Mouse (Mus musculus) cerebellum, adult (tissue): ENCODE results near the gene Ttll5.

ENCODE experiments used
- ATAC-seq: cut with Nextera tagmentation; 2 replicates; pipeline ENCODE4 v1.9.2; 2017; ENCODE audit warnings: mild to moderate bottlenecking, moderate library complexity, mixed read lengths; ENCODE audit not compliant: insufficient number of reproducible peaks, low FRiP score, low TSS enrichment

Ttll5 gene

GRCm38 (mm10) chr12:86078553-86079201 lies 254.2 kb downstream of the Ttll5 start, which contains the start of gene Tgfb3:
Tgfb3 (minus strand) TSS chr12:86079041.
- ATAC-seq, result no peak

DNA sequence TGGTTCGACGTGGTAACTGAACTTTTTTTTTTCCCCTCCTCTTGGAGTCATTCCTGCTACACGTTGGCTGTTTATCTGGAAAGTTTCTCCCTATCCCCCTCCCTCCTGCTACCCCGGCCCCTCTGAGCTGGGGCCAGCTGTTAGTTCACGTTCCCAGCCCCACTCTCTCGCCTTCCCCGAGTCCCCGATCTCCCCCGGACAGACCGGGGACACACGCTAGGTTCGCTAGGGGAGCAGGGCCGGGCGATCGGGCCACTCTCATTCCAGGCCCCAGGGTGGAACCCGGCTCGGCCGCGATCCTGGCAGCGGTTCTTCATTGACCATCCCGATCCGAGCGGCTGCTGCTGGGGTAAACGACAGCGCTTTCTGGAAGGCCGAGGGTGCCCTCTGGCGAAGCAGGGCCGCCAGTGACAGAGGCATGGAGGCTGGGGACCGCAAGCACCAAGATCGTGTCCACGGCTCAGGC lies 254.8 kb downstream of the Ttll5 start:
- ATAC-seq, result peak; percentile 72

DNA sequence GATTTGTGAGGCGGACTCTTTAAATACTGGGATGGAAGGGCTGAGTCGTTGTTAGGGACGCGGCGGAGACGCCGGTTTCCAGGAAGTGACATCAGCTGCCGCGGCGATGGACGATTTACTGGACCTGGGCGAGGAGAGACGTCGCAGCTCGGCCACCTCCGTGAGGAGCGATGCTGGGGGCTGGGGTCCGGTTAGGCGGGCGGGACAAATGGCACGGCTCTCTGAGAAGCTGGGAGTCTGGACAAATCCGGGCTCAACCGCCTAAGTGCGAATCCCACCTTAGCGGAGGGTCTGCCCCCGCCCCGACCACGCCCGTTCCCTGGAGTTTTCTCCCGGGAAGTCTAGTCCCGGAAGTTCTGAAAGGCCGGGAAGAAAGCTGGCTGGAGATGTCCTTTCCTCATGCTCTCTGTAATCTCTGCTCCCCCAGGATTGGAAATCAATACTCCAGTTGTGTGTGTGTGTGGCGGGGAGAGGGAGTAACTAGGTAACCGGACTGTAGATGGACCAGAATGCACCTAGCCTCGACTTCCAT lies 258.1 kb downstream of the Ttll5 start, which contains the start of gene Ift43:
Gene Ift43, plus strand, starts transcription at position 61 of the 532 bp plus-strand sequence.
- ATAC-seq, result peak; percentile 65; the same call in 1 of the 2 replicates

GRCm38 (mm10) chr12:86085873-86086272 lies 261.4 kb downstream of the Ttll5 start:
- no peak for ATAC-seq

DNA sequence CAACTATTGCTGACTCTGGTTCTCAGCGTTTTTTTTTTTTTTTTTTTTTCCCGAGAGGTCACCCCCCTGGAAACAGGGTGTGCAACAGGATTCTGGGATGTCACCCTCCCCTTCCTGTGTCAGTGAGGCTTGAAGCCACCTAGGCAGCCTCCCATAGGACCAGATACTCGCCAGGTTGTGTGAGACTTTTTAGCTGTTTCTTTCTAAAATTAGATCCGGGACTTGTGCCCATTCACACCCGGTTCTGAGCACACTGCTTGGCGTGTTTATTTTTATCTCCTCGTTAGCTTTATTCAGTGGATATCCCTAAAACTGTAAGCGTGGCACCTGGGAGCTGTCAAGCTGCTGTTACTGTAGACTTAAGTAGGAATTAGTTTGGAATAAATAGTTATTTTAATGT lies 262.1 kb downstream of the Ttll5 start:
- no peak for ATAC-seq

GRCm38 (mm10) chr12:86088042-86088441 lies 263.6 kb downstream of the Ttll5 start:
- ATAC-seq, result no peak

- no peak for ATAC-seq
Observed at GRCm38 (mm10) chr12:86090764-86091163, 266.3 kb downstream of the Ttll5 start.

DNA sequence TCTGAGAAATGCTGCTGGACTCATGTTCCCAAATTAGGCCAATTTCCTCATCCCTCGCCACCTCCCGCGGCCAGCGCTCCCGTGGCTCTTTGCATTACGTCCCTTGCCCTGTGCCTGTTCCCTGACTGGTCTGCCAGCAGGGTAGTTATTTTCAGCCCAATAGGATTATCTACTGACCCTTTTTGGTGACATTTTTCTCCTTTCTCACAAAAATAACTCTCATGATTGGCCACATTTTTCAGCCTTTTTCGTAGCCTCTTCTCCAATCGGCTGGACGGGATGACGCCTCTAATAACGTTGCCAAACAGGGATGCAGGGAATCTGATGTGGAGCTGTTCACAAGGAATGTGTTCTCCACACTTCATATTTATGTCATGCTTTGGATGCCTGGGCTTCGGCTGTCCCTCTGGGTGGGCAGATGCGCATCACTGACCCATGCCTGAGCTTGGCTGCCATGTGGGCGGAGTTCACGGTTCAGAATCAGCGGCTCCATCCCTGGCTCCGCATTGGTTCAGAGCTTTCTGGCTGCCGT lies 267.2 kb downstream of the Ttll5 start:
- ATAC-seq, result peak; percentile 63

DNA sequence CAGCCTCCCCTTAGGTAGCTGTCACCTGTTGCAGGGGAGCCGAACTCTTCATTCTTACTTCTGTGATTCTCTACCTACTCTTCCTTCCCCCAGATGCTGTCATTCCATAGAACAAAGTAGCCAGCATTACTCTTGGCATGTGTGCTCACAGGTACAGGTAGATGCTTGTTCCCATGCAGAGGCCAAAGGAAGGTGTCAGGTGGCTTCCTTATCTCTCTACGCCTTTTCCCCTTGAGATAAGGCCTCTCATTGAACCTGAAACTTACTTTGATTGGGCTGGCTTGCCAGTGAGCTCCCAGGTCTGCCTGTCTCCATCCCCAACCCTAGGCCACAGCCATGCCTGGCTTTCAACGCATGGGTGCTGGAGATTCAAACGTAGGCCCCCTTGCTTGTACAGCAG lies 269.6 kb downstream of the Ttll5 start:
- ATAC-seq, result no peak

GRCm38 (mm10) chr12:86095806-86096205 lies 271.3 kb downstream of the Ttll5 start:
- ATAC-seq, result no peak

DNA sequence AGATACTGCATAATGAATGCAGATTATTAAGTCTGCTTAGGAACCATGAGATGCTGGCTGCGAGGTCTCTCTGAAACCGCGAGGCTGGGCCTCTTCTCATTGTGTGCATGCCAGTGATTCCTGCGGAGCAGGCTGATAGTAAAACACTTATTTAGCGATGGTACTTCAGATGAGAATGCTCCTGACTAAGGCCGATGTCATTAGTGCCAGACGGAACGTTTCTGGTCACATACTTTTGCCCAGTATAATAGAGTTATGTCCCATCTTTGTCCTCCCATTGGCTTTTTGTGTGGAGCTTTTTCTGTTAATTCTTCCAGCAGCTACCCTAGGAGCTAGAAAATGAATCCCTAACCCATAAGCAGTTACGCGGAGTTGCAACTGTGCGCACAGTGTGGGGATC lies 273.3 kb downstream of the Ttll5 start:
- ATAC-seq, result no peak

DNA sequence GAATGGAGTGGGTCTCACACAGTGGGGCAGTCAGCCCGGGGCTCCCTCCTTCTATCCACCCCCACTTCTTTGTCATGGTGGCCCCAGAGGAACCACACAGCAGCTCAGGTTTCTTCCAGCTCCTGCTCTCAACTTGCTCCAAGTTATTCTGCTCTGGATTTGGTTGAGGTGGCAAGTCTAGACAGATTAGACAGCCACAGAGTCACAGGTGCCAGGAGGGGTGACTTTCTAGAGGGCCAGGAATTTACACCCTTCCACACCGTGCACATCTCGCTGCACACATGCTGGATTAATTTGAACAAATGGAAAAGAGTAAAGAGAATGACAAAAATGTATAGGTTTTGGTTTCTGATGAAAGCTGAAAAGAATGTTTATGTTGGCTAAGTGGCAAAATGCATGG lies 276.3 kb downstream of the Ttll5 start:
- ATAC-seq, result no peak

- ATAC-seq, result no peak
Observed at GRCm38 (mm10) chr12:86102686-86103085, 278.2 kb downstream of the Ttll5 start.

DNA sequence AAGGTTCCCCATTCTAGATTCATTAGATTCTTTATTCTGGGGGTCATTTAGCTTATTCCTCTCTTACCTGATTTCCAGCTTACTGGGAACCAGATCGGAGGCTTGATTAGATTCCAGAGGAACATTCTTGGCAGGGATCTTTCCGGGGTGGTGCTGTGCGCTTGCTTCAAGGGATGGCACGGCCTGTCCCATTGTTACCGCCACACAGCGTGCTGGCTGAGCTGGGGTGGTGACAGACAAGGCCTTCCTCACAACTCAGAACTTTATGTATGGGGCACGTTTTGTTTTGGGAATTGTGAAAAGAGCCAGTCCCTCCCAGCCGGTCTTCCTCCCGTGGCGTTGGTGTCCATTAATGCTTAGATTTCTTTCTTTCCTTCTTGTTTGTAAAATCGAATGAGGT lies 278.9 kb downstream of the Ttll5 start:
- ATAC-seq, result no peak

DNA sequence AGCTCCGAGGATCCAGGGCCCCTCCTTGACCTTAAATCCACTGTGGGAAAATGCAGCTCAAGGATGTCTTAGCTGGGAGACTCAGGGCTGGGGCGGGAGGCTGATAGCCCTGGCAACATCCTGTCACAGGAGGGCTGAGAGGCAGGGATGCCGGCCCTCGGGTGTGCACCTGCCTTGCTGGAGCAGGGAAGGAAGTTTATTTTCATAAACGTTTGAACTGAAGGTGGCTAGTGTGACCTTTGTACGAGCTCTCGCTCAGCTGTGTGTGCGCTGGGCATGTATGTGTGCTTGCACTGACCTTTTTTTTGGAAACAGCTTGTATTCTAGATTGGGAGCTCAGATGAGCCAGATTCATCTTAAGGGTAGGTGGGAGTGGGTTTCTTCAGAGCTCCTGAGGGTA lies 279.4 kb downstream of the Ttll5 start:
- ATAC-seq, result no peak

GRCm38 (mm10) chr12:86104297-86104696 lies 279.8 kb downstream of the Ttll5 start:
- ATAC-seq, result no peak

DNA sequence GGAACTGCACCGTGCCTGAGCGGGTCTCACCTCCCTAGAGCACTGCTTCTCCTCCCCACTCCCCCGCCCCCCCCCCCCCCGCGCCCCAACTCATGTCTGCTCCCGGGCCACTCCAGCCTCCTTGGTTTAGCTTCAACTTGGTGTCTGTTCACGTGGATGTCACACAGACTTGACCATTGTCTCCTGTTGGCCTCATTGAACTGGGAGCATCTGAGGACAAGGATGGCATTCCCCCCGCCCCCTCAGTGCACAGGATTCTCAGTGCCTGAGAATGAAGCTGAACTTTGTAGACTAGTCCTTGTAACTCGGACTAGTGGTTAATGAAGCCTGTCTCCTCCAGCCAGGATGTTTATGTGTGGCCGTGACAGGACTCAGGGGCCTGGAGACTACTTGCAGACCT lies 281.1 kb downstream of the Ttll5 start:
- no peak for ATAC-seq

GRCm38 (mm10) chr12:86106086-86106485 lies 281.6 kb downstream of the Ttll5 start:
- no peak for ATAC-seq

DNA sequence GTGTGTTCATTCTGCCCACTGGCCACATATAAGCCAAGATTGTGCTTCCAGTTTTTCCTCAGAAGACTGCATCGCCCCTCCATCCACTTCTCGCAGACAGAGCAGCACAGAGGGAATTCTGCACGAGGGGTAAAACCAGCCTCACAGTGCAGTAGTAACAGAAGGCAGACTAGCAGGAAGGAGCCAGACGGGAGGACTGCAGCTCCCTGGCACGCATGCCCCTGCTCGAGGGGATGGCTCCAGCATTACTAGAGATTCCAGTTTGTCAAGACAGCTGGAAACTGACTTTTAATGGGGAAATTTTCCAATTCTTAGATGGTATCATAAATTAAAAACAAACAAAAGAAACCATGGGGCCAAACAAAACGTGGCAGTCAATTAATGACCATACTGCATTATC lies 283.2 kb downstream of the Ttll5 start:
- no peak for ATAC-seq

- no peak for ATAC-seq
Observed at GRCm38 (mm10) chr12:86109531-86109930, 285.1 kb downstream of the Ttll5 start.

DNA sequence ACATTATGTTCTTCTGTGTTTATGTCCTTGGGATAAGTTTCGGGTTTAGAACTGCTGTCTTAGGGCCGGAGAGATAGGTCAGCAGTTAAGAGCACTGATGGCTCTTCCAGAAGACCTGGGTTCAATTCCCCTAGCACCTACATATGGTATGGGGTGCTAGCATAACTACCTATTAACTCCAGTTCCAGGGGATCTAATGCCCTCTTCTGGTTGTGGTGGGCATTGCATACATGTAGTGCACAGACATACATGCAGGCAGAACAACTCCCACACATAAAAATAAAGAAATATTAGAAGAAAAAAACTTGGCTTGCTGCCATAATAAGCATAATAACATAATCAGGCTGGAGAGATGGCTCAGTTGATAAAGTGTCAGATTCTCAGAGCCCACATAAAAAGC lies 286.2 kb downstream of the Ttll5 start:
- no peak for ATAC-seq
